Mouse (Mus musculus) Patski (cell line): ENCODE data around the gene Camk1g. TPM values are rescaled to one million over a fixed set of nuclear protein-coding genes. Genes with fewer than 3 reads are reported as not detected.

Source experiments
- ATAC-seq: fragments of 100-300 bp; one replicate; pipeline ENCODE4 v1.8.0; 2021
- CTCF ChIA-PET: fragments of 350-600 bp; sonication (Branson Sonifier 250); formaldehyde crosslinking; loops from one replicate; lab custom pipeline; 2022; ENCODE audit warnings: inconsistent platforms; lab: Charles Lee
- POLR2A ChIA-PET: fragments of 350-600 bp; sonication (Branson Sonifier 250); formaldehyde crosslinking; loops from one replicate; lab custom pipeline; 2022; ENCODE audit warnings: antibody characterized with exemption, inconsistent platforms; lab: Charles Lee
- DNase-seq: peaks from one replicate; pipeline ENCODE4 v3.0.0-alpha.2; 2011; ENCODE audit warnings: low read depth, low spot score
- H3K27me3 ChIP-seq: fragments of 371-371 bp; one replicate; pipeline ENCODE4 v1.5.1; 2021
- CTCF ChIP-seq: fragments of 100-300 bp; IDR thresholded peaks from one replicate; pipeline ENCODE4 v1.5.1; 2021
- in situ Hi-C: fragments of 300-500 bp; cut with MboI; formaldehyde crosslinking; loops from 3 replicates; pipeline ENCODE4 v1.11.1; 2018; ENCODE audit warnings: low pct_unique_long_range_greater_than_20kb, mixed read lengths
- polyA plus RNA-seq: library from polyadenylated mRNA; unstranded; gene quantifications from one replicate; pipeline ENCODE4 v1.2.3, GENCODE M21; 2021

Gene Camk1g
- polyA plus RNA-seq, 1 experiment from 2014 or later, result 0.69 TPM

- ATAC-seq, result peak; percentile 27
- H3K27me3 ChIP-seq, result no peaks in the 10 kb centered on the region
- in situ Hi-C loops, result loop anchor here (5.0 kb wide), 1 partner anchor 75 kb away; no protein-coding TSS in a partner anchor
- DNase-seq, result peak; percentile 30
- no peak for TF ChIP-seq CTCF
- POLR2A ChIA-PET, result no interaction called here
- CTCF ChIA-PET, result interaction anchor here (1.1 to 17.8 kb wide), 8 partner anchors 10 to 143 kb away, joined by 3 to 297 read pairs (median 3); partner anchors contain the start of gene Camk1g
Measured at GRCm38 (mm10) chr1:193327216-193327615, 42.9 kb downstream of the Camk1g start.

GRCm38 (mm10) chr1:193326456-193327145 is 43.5 kb downstream of the Camk1g start:
- POLR2A ChIA-PET, result interaction anchor here (0.5 kb wide), 1 partner anchor 149 kb away, joined by 4 read pairs; no protein-coding TSS in a partner anchor
- peak; percentile 93 for ATAC-seq
- peak; percentile 82 for DNase-seq
- no peaks in the 10 kb centered on the region for H3K27me3 ChIP-seq
- no peak for TF ChIP-seq CTCF
- CTCF ChIA-PET, result interaction anchor here (0.6 to 17.8 kb wide), 12 partner anchors 10 to 142 kb away, joined by 3 to 297 read pairs (median 3); partner anchors contain the start of gene Camk1g
- in situ Hi-C loops, result loop anchor here (5.0 kb wide), 1 partner anchor 74 kb away; no protein-coding TSS in a partner anchor

- ChIA-PET POLR2A (no interaction called here), CTCF (interaction anchor here (0.6 to 17.8 kb wide), 10 partner anchors 9 to 141 kb away, joined by 3 to 297 read pairs (median 3); partner anchors contain the start of gene Camk1g)
- TF ChIP-seq CTCF, result no peak
- ATAC-seq (no peak), DNase-seq (no peak)
- H3K27me3 ChIP-seq, result no peaks in the 10 kb centered on the region
- in situ Hi-C loops, result loop anchor here (5.0 kb wide), 1 partner anchor 74 kb away; no protein-coding TSS in a partner anchor
Measured at GRCm38 (mm10) chr1:193325891-193326290, 44.2 kb downstream of the Camk1g start.

GRCm38 (mm10) chr1:193324224-193324623 is 45.9 kb downstream of the Camk1g start:
- ATAC-seq (no peak), DNase-seq (no peak)
- POLR2A ChIA-PET, result no interaction called here
- no peaks in the 10 kb centered on the region for H3K27me3 ChIP-seq
- in situ Hi-C loops, result loop anchor here (5.0 kb wide), 1 partner anchor 117 kb away; the partner anchor contains the start of gene Lamb3
- TF ChIP-seq CTCF, result no peak
- CTCF ChIA-PET, result interaction anchor here (0.7 to 17.8 kb wide), 13 partner anchors 9 to 111 kb away, joined by 3 to 297 read pairs (median 4); partner anchors contain the start of gene Camk1g

- DNase-seq (no peak), ATAC-seq (no peak)
- ChIA-PET POLR2A (no interaction called here), CTCF (interaction anchor here (0.6 to 17.8 kb wide), 12 partner anchors 8 to 236 kb away, joined by 3 to 297 read pairs (median 4); partner anchors contain the start of gene Camk1g)
- TF ChIP-seq CTCF, result no peak
- in situ Hi-C loops, result loop anchor here (5.0 kb wide), 1 partner anchor 116 kb away; the partner anchor contains the start of gene Lamb3
- no peaks in the 10 kb centered on the region for H3K27me3 ChIP-seq
Measured at GRCm38 (mm10) chr1:193323686-193324085, 46.4 kb downstream of the Camk1g start.

- ATAC-seq (no peak), DNase-seq (no peak)
- POLR2A ChIA-PET, result no interaction called here
- in situ Hi-C loops, result loop anchor here (5.0 kb wide), 1 partner anchor 113 kb away; the partner anchor contains the start of gene Lamb3
- no peaks in the 10 kb centered on the region for H3K27me3 ChIP-seq
- TF ChIP-seq CTCF, result no peak
- CTCF ChIA-PET, result no interaction called here
Measured at GRCm38 (mm10) chr1:193320398-193320797, 49.7 kb downstream of the Camk1g start.

GRCm38 (mm10) chr1:193319721-193320120 is 50.4 kb downstream of the Camk1g start:
- no peak for TF ChIP-seq CTCF
- in situ Hi-C loops, result loop anchor here (5.0 kb wide), 1 partner anchor 112 kb away; the partner anchor contains the start of gene Lamb3
- DNase-seq, result no peak
- H3K27me3 ChIP-seq, result no peaks in the 10 kb centered on the region
- ChIA-PET CTCF (no interaction called here), POLR2A (no interaction called here)
- no peak for ATAC-seq

GRCm38 (mm10) chr1:193317159-193317559 is 52.9 kb downstream of the Camk1g start:
- ATAC-seq (no peak), DNase-seq (no peak)
- POLR2A ChIA-PET, result no interaction called here
- TF ChIP-seq CTCF, result no peak
- CTCF ChIA-PET, result interaction anchor here (1.0 to 1.6 kb wide), 4 partner anchors 9 to 134 kb away, joined by 3 read pairs; no protein-coding TSS in a partner anchor
- in situ Hi-C loops, result no loop called here
- no peaks in the 10 kb centered on the region for H3K27me3 ChIP-seq

GRCm38 (mm10) chr1:193316358-193316750 is 53.7 kb downstream of the Camk1g start:
- TF ChIP-seq CTCF, result no peak
- CTCF ChIA-PET, result interaction anchor here (0.9 to 1.4 kb wide), 5 partner anchors 9 to 532 kb away, joined by 3 to 5 read pairs (median 3); no protein-coding TSS in a partner anchor
- in situ Hi-C loops, result no loop called here
- POLR2A ChIA-PET, result no interaction called here
- no peaks in the 10 kb centered on the region for H3K27me3 ChIP-seq
- ATAC-seq, result no peak
- no peak for DNase-seq

GRCm38 (mm10) chr1:193315705-193316357 is 54.3 kb downstream of the Camk1g start:
- no peak for ATAC-seq
- ChIA-PET POLR2A (no interaction called here), CTCF (interaction anchor here (0.9 to 2.0 kb wide), 4 partner anchors 8 to 531 kb away, joined by 3 to 5 read pairs (median 4); no protein-coding TSS in a partner anchor)
- TF ChIP-seq CTCF, result no peak
- in situ Hi-C loops, result no loop called here
- H3K27me3 ChIP-seq, result no peaks in the 10 kb centered on the region
- no peak for DNase-seq
